Mouse (Mus musculus) stomach, postnatal 0 days (tissue): ENCODE data around the gene Mstn.

Source experiments
- CTCF ChIP-seq: IDR thresholded peaks from 2 replicates; pipeline ENCODE4 v1.5.1; 2016; ENCODE audit warnings: antibody characterized with exemption, low read depth, mild to moderate bottlenecking, moderate library complexity
- EP300 ChIP-seq: optimal IDR thresholded peaks from 2 replicates; pipeline ENCODE3; 2016; ENCODE audit warnings: antibody characterized with exemption

GRCm38 (mm10) chr1:53049763-53050427 lies 11.5 kb upstream of the Mstn start:
- TF ChIP-seq CTCF (no peak), EP300 (no peak)
